ENCODE assay signal across 23 mouse cellular contexts in genomic region chr2:60671215-60671614, GRCm38 (mm10). TPM values are rescaled to one million over a fixed set of nuclear protein-coding genes. Genes with fewer than 3 reads are reported as not detected.
"Had no signal": no experiment of that assay in that cellular context is flagged by ENCODE, and none has a peak within 500 bp of the region (broad histone marks: within the 10 kb centered on the region; RNA-seq: fewer than 3 reads in every experiment).

No protein-coding gene starts in this region.

- H3K27ac ChIP-seq: heart, adult 2 months; heart, embryonic 13.5 days; heart, embryonic 15.5 days; hindbrain, embryonic 13.5 days; hindbrain, embryonic 15.5 days; hindbrain, postnatal 0 days; layer of hippocampus, adult 2 months; left cerebral cortex, adult 2 months; limb, embryonic 10.5 days; limb, embryonic 12.5 days had no signal

- DNase-seq: gastrocnemius, postnatal 14 days; gastrocnemius, postnatal 36 days; heart, adult 11 months; heart, adult 2 months; heart, postnatal 14 days; heart, postnatal 36 days; kidney, adult 18-20 months; kidney, adult 8-10 months; kidney, postnatal 10 days; kidney, postnatal 25 days; kidney, postnatal 4 days; liver had no signal

- H3K27me3 ChIP-seq: heart, embryonic 13.5 days; heart, embryonic 15.5 days; hindbrain, embryonic 13.5 days; hindbrain, embryonic 15.5 days; limb, embryonic 12.5 days had no signal

- H3K9ac ChIP-seq: heart, embryonic 13.5 days; heart, embryonic 15.5 days; hindbrain, embryonic 13.5 days; hindbrain, embryonic 15.5 days; limb, embryonic 12.5 days had no signal

- H3K9me3 ChIP-seq: heart, embryonic 13.5 days; heart, embryonic 15.5 days; hindbrain, embryonic 13.5 days; hindbrain, embryonic 15.5 days; limb, embryonic 10.5 days; limb, embryonic 12.5 days had no signal

- H3K4me2 ChIP-seq: heart, embryonic 11.5 days; heart, embryonic 13.5 days; heart, embryonic 15.5 days; hindbrain, embryonic 13.5 days; hindbrain, embryonic 15.5 days; limb, embryonic 12.5 days; liver, embryonic 11.5 days had no signal

- H3K4me3 ChIP-seq: heart, adult 2 months; heart, embryonic 13.5 days; heart, embryonic 15.5 days; hindbrain, embryonic 13.5 days; hindbrain, embryonic 15.5 days; layer of hippocampus, adult 2 months; left cerebral cortex, adult 2 months; limb, embryonic 10.5 days; limb, embryonic 12.5 days had no signal

- H3K36me3 ChIP-seq: heart, embryonic 13.5 days; heart, embryonic 15.5 days; hindbrain, embryonic 13.5 days; hindbrain, embryonic 15.5 days; limb, embryonic 10.5 days; limb, embryonic 12.5 days had no signal

- H3K4me1 ChIP-seq: heart, embryonic 13.5 days; heart, embryonic 15.5 days; limb, embryonic 10.5 days had no signal

- ATAC-seq: hindbrain, postnatal 0 days had no signal

RNA-seq across cellular contexts. Expression of gene Itgb6, which starts 51.2 kb away (rescaled TPM):
- polyA plus RNA-seq: hindbrain, embryonic 15.5 days had no signal
